Mouse (Mus musculus) right cerebral cortex, postnatal 36 days (tissue): ENCODE measurements around the gene Gm9495.
"Not testable (repeated sequence)": the region's sequence is repeated elsewhere in the genome, so short reads cannot be mapped to it uniquely, and the experiment has no call there.

Experiments
- DNase-seq, 2 experiments: peaks; one replicate each; pipeline ENCODE4 v3.0.0; 2022; ENCODE audit warnings: low spot score in 2 of 2, mixed read lengths in 1 of 2

Gene Gm9495

GRCm38 (mm10) chr8:69453465-69453864 is at the start of gene Gm9495:
Gene Gm9495, minus strand, starts transcription at chr8:69453565.
- DNase-seq: not testable (repeated sequence)

GRCm38 (mm10) chr8:69474946-69475345 is 21.6 kb upstream of the Gm9495 start:
- DNase-seq: not testable (repeated sequence)

GRCm38 (mm10) chr8:69420018-69420417 is 33.3 kb downstream of the Gm9495 start:
- not testable (repeated sequence) for DNase-seq

- DNase-seq: no peak
Measured at GRCm38 (mm10) chr8:69414326-69414725, 39.0 kb downstream of the Gm9495 start.

- no peak for DNase-seq
Measured at GRCm38 (mm10) chr8:69404768-69405167, 48.6 kb downstream of the Gm9495 start.

GRCm38 (mm10) chr8:69399956-69400443 is 53.4 kb downstream of the Gm9495 start:
- DNase-seq: no peak

GRCm38 (mm10) chr8:69399181-69399955 is 54.0 kb downstream of the Gm9495 start:
- no peak for DNase-seq

GRCm38 (mm10) chr8:69396196-69396595 is 57.2 kb downstream of the Gm9495 start:
- DNase-seq: no peak

- DNase-seq: peak; percentile 91 to 93
Measured at GRCm38 (mm10) chr8:69395050-69395789, 58.1 kb downstream of the Gm9495 start.

- no peak for DNase-seq
Measured at GRCm38 (mm10) chr8:69384361-69384760, 69.0 kb downstream of the Gm9495 start.
